Mouse (Mus musculus) lung, embryonic 16.5 days (tissue): ENCODE data around the gene Frmd4a. TPM values are rescaled to one million over a fixed set of nuclear protein-coding genes. Genes with fewer than 3 reads are reported as not detected.

Experiments
- ATAC-seq: fragments of 200-750 bp; cut with Nextera tagmentation; 2 replicates; pipeline ENCODE4 v1.8.0; 2017; ENCODE audit warnings: low read depth, mild to moderate bottlenecking, moderate library complexity
- H3K27ac ChIP-seq: fragments of 300-500 bp; sonication (generic); 2 replicates; pipeline ENCODE4 v1.5.1; 2014; ENCODE audit warnings: mild to moderate bottlenecking, control low read depth, low read length
- H3K27me3 ChIP-seq: fragments of 300-500 bp; sonication (generic); 2 replicates; pipeline ENCODE4 v1.6.1; 2014; ENCODE audit warnings: low read depth, low read length, mixed read lengths; ENCODE audit not compliant: control insufficient read depth, insufficient read depth
- H3K36me3 ChIP-seq: fragments of 300-500 bp; sonication (generic); 2 replicates; pipeline ENCODE4 v1.6.1; 2014; ENCODE audit warnings: low read length; ENCODE audit not compliant: control insufficient read depth, insufficient read depth
- H3K4me1 ChIP-seq: fragments of 300-500 bp; sonication (generic); replicated peaks from 2 replicates; pipeline ENCODE4 v1.6.1; 2014; ENCODE audit warnings: low read length, mixed read lengths; ENCODE audit not compliant: control insufficient read depth, insufficient read depth
- H3K4me2 ChIP-seq: fragments of 300-500 bp; sonication (generic); 2 replicates; pipeline ENCODE4 v1.6.1; 2014; ENCODE audit warnings: low read depth, low read length, control low read depth
- H3K4me3 ChIP-seq: fragments of 300-500 bp; sonication (generic); 2 replicates; pipeline ENCODE4 v1.5.1; 2014; ENCODE audit warnings: mild to moderate bottlenecking, low read length, control low read depth
- H3K9ac ChIP-seq: fragments of 300-500 bp; sonication (generic); 2 replicates; pipeline ENCODE4 v1.6.1; 2014; ENCODE audit warnings: low read length, control low read depth
- H3K9me3 ChIP-seq: fragments of 300-500 bp; sonication (generic); 2 replicates; pipeline ENCODE4 v1.6.1; 2016; ENCODE audit warnings: low read length; ENCODE audit not compliant: control insufficient read depth
- WGBS: fragments of 180-500 bp; shearing (Covaris S2); extraction: QIAGEN DNeasy Blood & Tissue Kit; methylation state at CpG from one replicate; pipeline ENCODE4 v1.1.7; 2014; 5-methylcytosine and 5-hydroxymethylcytosine counted together
- polyA plus RNA-seq: library from polyadenylated mRNA; unstranded; fragments of >200 nt; fragmentation: Nextera tagmentation; extraction: Ambion mirVana; gene quantifications from 2 replicates; pipeline ENCODE4 v1.2.1, GENCODE M21; 2015

Gene Frmd4a
- polyA plus RNA-seq, 1 experiment from 2014 or later: 29.1 TPM

GRCm38 (mm10) chr2:4449860-4450480 lies 432.5 kb downstream of the Frmd4a start:
- no peaks in the 10 kb centered on the region for H3K36me3 ChIP-seq
- no peak overlapping the region for H3K4me3 ChIP-seq
- peaks cover 23% of the 10 kb centered on the region for H3K4me1 ChIP-seq
- peak overlapping the region; percentile 27; the same call in 1 of the 2 replicates for H3K27ac ChIP-seq
- no peak overlapping the region for H3K4me2 ChIP-seq
- no peak overlapping the region for H3K9ac ChIP-seq
- WGBS: 47% methylated on average over 12 of the region's 12 CpGs
- no peaks in the 10 kb centered on the region for H3K27me3 ChIP-seq
- no peaks in the 10 kb centered on the region for H3K9me3 ChIP-seq
- ATAC-seq: peak; percentile 48; the same call in 1 of the 2 replicates

GRCm38 (mm10) chr2:4452590-4453400 lies 435.3 kb downstream of the Frmd4a start:
- WGBS: 47% methylated on average over 12 of the region's 12 CpGs
- no peaks in the 10 kb centered on the region for H3K36me3 ChIP-seq
- no peak overlapping the region for H3K9ac ChIP-seq
- H3K4me1 ChIP-seq: peaks cover 18% of the 10 kb centered on the region
- no peaks in the 10 kb centered on the region for H3K9me3 ChIP-seq
- H3K27me3 ChIP-seq: no peaks in the 10 kb centered on the region
- no peak overlapping the region for H3K4me2 ChIP-seq
- peak overlapping the region; percentile 34; the same call in 1 of the 2 replicates for H3K27ac ChIP-seq
- H3K4me3 ChIP-seq: no peak overlapping the region
- peak; percentile 66 for ATAC-seq

- ATAC-seq: 0 out of 2 replicates have a peak, but pooled peaks have one; percentile 5
- Histone ChIP-seq H3K27me3 (no peaks in the 10 kb centered on the region), H3K4me1 (peaks cover 11% of the 10 kb centered on the region), H3K4me3 (no peak overlapping the region), H3K9ac (no peak overlapping the region), H3K4me2 (no peak overlapping the region), H3K9me3 (no peaks in the 10 kb centered on the region), H3K36me3 (no peaks in the 10 kb centered on the region), H3K27ac (peak overlapping the region; percentile 45; the same call in 1 of the 2 replicates)
- 52% methylated on average over 11 of the region's 11 CpGs for WGBS
Measured at GRCm38 (mm10) chr2:4455097-4456025, 437.8 kb downstream of the Frmd4a start.

GRCm38 (mm10) chr2:4460897-4461296 lies 443.4 kb downstream of the Frmd4a start:
- Histone ChIP-seq H3K4me1 (peaks cover 13% of the 10 kb centered on the region), H3K27me3 (no peaks in the 10 kb centered on the region), H3K36me3 (no peaks in the 10 kb centered on the region), H3K27ac (no peak overlapping the region), H3K4me3 (no peak overlapping the region), H3K4me2 (no peak overlapping the region), H3K9ac (no peak overlapping the region), H3K9me3 (no peaks in the 10 kb centered on the region)
- 72% methylated on average over 5 of the region's 5 CpGs for WGBS
- 0 out of 2 replicates have a peak, but pooled peaks have one; percentile 31 for ATAC-seq

- H3K36me3 ChIP-seq: no peaks in the 10 kb centered on the region
- no peaks in the 10 kb centered on the region for H3K27me3 ChIP-seq
- no peak overlapping the region for H3K4me2 ChIP-seq
- H3K9ac ChIP-seq: no peak overlapping the region
- H3K4me1 ChIP-seq: peaks cover 19% of the 10 kb centered on the region
- 29% methylated on average over 2 of the region's 2 CpGs for WGBS
- H3K9me3 ChIP-seq: no peaks in the 10 kb centered on the region
- no peak overlapping the region for H3K27ac ChIP-seq
- no peak overlapping the region for H3K4me3 ChIP-seq
- ATAC-seq: no peak
Measured at GRCm38 (mm10) chr2:4461514-4461913, 444.0 kb downstream of the Frmd4a start.

GRCm38 (mm10) chr2:4462480-4462879 lies 445.0 kb downstream of the Frmd4a start:
- Histone ChIP-seq H3K4me1 (peaks cover 17% of the 10 kb centered on the region), H3K36me3 (no peaks in the 10 kb centered on the region), H3K4me3 (no peak overlapping the region), H3K9me3 (no peaks in the 10 kb centered on the region), H3K4me2 (0 out of 2 replicates have a peak overlapping the region, but pooled peaks have one; percentile 13), H3K27ac (no peak overlapping the region), H3K9ac (no peak overlapping the region), H3K27me3 (no peaks in the 10 kb centered on the region)
- 0 out of 2 replicates have a peak, but pooled peaks have one; percentile 25 for ATAC-seq
- 51% methylated on average over 11 of the region's 11 CpGs for WGBS

GRCm38 (mm10) chr2:4466084-4466483 lies 448.6 kb downstream of the Frmd4a start:
- ATAC-seq: peak; percentile 81
- no peak overlapping the region for H3K9ac ChIP-seq
- H3K27me3 ChIP-seq: no peaks in the 10 kb centered on the region
- no peak overlapping the region for H3K4me3 ChIP-seq
- WGBS: 29% methylated on average over 3 of the region's 3 CpGs
- H3K4me2 ChIP-seq: no peak overlapping the region
- no peaks in the 10 kb centered on the region; the same call in 1 of the 2 replicates for H3K9me3 ChIP-seq
- peaks cover 17% of the 10 kb centered on the region for H3K4me1 ChIP-seq
- peak overlapping the region; percentile 50; the same call in 1 of the 2 replicates for H3K27ac ChIP-seq
- no peaks in the 10 kb centered on the region for H3K36me3 ChIP-seq

- WGBS: 82% methylated on average over 7 of the region's 7 CpGs
- ATAC-seq: no peak
- Histone ChIP-seq H3K4me3 (no peak overlapping the region), H3K9me3 (no peaks in the 10 kb centered on the region; the same call in 1 of the 2 replicates), H3K9ac (no peak overlapping the region), H3K4me1 (peaks cover 12% of the 10 kb centered on the region), H3K27ac (no peak overlapping the region), H3K36me3 (no peaks in the 10 kb centered on the region), H3K4me2 (no peak overlapping the region), H3K27me3 (no peaks in the 10 kb centered on the region)
Measured at GRCm38 (mm10) chr2:4467314-4467713, 449.8 kb downstream of the Frmd4a start.
